Mouse (Mus musculus) midbrain, embryonic 12.5 days (tissue): ENCODE measurements around the gene Zmynd11. TPM values are rescaled to one million over a fixed set of nuclear protein-coding genes. Genes with fewer than 3 reads are reported as not detected.

ENCODE experiments used
- ATAC-seq: fragments of 200-750 bp; cut with Nextera tagmentation; 2 replicates; pipeline ENCODE4 v1.8.0; 2017; ENCODE audit warnings: low read depth, moderate TSS enrichment, moderate library complexity; ENCODE audit not compliant: low FRiP score
- H3K27ac ChIP-seq: fragments of 300-500 bp; sonication (generic); replicated peaks from 2 replicates; pipeline ENCODE4 v1.5.1; 2016; ENCODE audit warnings: mild to moderate bottlenecking
- H3K27me3 ChIP-seq: fragments of 300-500 bp; sonication (generic); 2 replicates; pipeline ENCODE4 v1.6.1; 2016; ENCODE audit warnings: mild to moderate bottlenecking
- H3K36me3 ChIP-seq: fragments of 300-500 bp; sonication (generic); 2 replicates; pipeline ENCODE4 v1.6.1; 2016
- H3K4me1 ChIP-seq: fragments of 300-500 bp; sonication (generic); 2 replicates; pipeline ENCODE4 v1.6.1; 2016
- H3K4me2 ChIP-seq: fragments of 300-500 bp; sonication (generic); replicated peaks from 2 replicates; pipeline ENCODE4 v1.6.1; 2016; ENCODE audit warnings: mild to moderate bottlenecking, moderate library complexity
- H3K4me3 ChIP-seq: fragments of 300-500 bp; sonication (generic); 2 replicates; pipeline ENCODE4 v1.5.1; 2016; ENCODE audit warnings: mild to moderate bottlenecking
- H3K9ac ChIP-seq: fragments of 300-500 bp; sonication (generic); replicated peaks from 2 replicates; pipeline ENCODE4 v1.6.1; 2016; ENCODE audit warnings: mild to moderate bottlenecking, moderate library complexity
- H3K9me3 ChIP-seq: fragments of 300-500 bp; sonication (generic); 2 replicates; pipeline ENCODE4 v1.6.1; 2016; ENCODE audit warnings: mild to moderate bottlenecking
- WGBS: fragments of 180-500 bp; shearing (Covaris S2); methylation state at CpG from one replicate; pipeline ENCODE4 v1.1.7; 2016; 5-methylcytosine and 5-hydroxymethylcytosine counted together
- polyA plus RNA-seq: library from polyadenylated mRNA; unstranded; fragments of >200 nt; fragmentation: Nextera tagmentation; extraction: Ambion mirVana; gene quantifications from 2 replicates; pipeline ENCODE4 v1.2.1, GENCODE M21; 2016

Zmynd11 gene
- 152 and 169 TPM in 2 replicates for polyA plus RNA-seq

DNA sequence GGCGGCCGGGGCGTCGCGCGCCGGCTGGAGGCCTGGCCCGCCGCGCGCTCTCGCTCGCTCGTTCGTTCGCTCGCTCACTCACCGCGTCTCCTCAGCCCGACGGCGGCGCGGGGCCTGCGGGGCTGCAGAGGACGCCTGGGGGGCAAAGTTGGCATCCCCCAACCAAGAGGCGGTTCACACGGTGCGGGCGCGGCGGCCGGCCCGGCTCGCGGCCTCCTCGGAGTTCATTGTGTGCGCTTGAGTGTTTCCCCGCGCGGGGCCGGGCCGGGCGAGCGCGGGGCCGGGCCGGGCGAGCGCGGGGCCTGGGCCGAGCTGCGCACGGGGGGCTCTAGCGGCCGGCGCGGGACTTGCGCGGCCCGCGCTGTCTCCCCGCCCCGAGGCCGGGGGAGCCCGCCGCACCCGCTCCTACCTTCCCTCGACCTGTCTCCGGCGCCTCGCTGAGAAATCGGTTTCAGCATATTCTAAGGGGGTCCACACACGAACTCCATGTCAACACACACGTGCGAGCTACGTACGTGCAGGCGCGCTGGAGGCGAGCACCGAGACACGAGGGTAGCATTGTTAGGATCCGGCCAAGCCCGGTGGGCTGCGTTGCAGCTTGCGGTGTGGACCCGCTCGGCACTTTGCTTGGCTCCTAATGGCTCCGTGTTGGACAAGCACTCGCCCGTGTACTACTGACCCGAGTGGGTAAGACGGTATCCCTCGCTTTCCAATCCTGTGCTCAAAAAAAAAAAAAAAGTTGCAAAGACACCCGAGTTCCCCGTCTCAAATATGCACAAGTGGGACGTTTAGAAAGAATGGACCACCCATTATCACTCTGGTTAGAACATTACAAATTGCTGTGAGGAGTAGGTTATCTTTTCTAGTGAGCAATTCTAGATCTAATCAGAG is at the start of gene Zmynd11:
Gene Zmynd11, minus strand, starts transcription at position 685 of the 891 bp plus-strand sequence.
- Histone ChIP-seq H3K4me2 (peak within 1 kb of the TSS; percentile 77), H3K36me3 (no peaks in the 10 kb centered on the region), H3K27me3 (no peaks in the 10 kb centered on the region), H3K27ac (peak within 1 kb of the TSS; percentile 99), H3K4me1 (peaks cover 40% of the 10 kb centered on the region), H3K4me3 (peak within 1 kb of the TSS; percentile 98), H3K9ac (peak within 1 kb of the TSS; percentile 99), H3K9me3 (no peaks in the 10 kb centered on the region)
- peak; percentile 80 for ATAC-seq
- under 1% methylated on average over 77 of the region's 98 CpGs for whole genome bisulfite sequencing

DNA sequence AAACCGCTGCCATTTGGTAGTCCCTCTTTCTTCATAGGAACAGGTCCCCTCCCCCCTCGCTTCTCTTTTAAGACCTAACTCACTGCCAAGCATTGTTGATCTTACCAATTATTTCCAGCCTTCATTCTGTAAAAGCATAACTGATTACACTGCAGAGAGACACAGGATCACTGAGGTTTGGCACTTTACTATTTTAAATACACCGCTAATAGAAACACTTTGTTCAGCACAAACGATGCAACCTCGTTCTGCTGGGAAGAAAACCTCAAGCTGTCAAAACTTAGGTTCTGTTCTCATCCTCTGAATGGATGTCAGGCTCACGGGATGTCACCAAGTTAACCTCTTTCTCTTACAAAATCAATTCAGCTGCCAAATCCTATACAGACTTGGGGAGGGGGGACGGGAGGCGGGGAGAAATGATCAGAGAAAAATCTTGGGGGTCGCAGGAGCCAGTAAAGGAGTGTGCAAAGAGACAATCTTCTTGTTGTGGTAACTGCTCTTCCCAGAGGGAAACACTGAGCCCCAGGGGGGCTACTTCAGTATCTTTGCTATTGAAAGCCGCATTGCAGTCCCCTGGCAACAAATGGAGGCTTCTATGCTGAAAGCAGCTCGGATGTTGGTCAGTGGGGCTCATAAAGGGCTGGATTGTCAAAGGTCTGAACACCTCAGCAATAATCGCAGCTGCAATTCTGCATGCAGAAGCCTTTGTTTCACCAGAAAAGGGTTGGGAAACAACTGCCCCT is 30.9 kb upstream of the Zmynd11 start:
- under 1% methylated on average over 12 of the region's 12 CpGs for WGBS
- H3K36me3 ChIP-seq = no peaks in the 10 kb centered on the region
- peaks cover 15% of the 10 kb centered on the region for H3K4me1 ChIP-seq
- H3K27me3 ChIP-seq = no peaks in the 10 kb centered on the region
- ATAC-seq = peak; percentile 89
- peak overlapping the region; percentile 49 for H3K9ac ChIP-seq
- H3K4me2 ChIP-seq = peak overlapping the region; percentile 59
- peak overlapping the region; percentile 35 for H3K4me3 ChIP-seq
- no peaks in the 10 kb centered on the region for H3K9me3 ChIP-seq
- H3K27ac ChIP-seq = peak overlapping the region; percentile 77

DNA sequence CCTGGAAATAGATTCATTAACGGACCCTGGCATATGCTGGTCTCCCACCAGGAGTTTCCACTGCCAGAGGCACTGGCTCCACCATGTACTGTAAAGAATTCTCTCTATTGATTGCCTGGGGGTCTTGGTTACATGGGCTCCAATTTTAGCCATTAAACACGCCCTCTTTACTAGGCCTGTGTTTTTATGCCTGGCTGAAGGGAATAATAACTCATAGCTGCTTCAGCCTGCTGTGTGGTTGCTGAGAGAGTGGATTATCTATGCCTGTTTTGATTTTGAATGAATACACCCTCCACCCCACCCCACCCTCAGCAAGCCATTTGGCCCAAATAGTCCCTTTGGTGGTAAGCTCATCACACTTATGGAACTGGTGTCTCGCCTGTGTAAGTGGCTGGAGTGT is 20.9 kb upstream of the Zmynd11 start:
- no peak overlapping the region for H3K4me2 ChIP-seq
- 53% methylated on average over 3 of the region's 3 CpGs for WGBS
- H3K27ac ChIP-seq = no peak overlapping the region
- no peak overlapping the region for H3K9ac ChIP-seq
- H3K4me1 ChIP-seq = peaks cover 4% of the 10 kb centered on the region; the same call in 1 of the 2 replicates
- ATAC-seq = no peak; the same call in 1 of the 2 replicates
- no peaks in the 10 kb centered on the region for H3K9me3 ChIP-seq
- H3K4me3 ChIP-seq = no peak overlapping the region
- H3K27me3 ChIP-seq = no peaks in the 10 kb centered on the region
- H3K36me3 ChIP-seq = no peaks in the 10 kb centered on the region

DNA sequence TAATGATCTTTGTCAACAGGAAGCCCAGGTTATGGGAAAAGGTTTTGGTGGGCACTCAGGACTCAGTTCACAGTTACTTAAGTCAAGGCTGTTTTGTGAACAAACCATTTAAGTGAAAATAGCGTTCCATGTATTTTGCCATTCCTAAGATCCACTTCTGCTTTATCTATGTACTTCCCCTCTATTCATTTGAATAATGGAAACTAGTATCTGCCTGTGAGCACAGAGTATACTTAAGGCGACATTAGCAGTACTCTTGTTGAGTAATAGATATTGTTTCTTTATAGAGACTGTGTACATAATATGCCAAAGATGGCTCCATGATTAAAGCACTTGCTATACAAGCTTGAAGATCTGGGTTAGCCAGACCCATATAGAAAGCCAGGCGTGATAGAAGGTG is 18.6 kb upstream of the Zmynd11 start:
- Histone ChIP-seq H3K27ac (no peak overlapping the region), H3K9me3 (no peaks in the 10 kb centered on the region), H3K4me2 (no peak overlapping the region), H3K4me3 (no peak overlapping the region), H3K36me3 (no peaks in the 10 kb centered on the region), H3K27me3 (no peaks in the 10 kb centered on the region), H3K9ac (no peak overlapping the region), H3K4me1 (peaks cover 4% of the 10 kb centered on the region; the same call in 1 of the 2 replicates)
- 79% methylated on average over 3 of the region's 3 CpGs for WGBS
- no peak for ATAC-seq

DNA sequence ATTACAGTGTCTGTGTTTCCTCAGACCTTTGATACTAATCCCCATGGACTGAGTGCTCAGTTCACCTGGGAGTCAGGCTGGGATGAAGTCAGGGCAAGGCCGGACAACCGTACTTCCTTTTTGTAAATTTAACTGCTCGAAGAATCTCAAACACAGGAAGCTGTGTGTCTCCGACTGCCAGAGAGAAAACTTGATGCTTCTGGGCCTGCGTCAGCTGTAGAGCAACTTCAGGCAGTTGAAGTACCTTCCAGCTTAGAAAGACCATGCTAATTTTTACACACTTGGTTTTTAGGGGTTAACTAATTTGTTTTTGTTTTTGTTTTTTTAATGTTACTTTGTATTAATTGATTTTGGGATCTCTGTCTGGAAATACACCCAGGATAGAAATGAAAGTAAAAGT is 10.8 kb upstream of the Zmynd11 start:
- Histone ChIP-seq H3K4me2 (no peak overlapping the region), H3K4me1 (no peaks in the 10 kb centered on the region), H3K9ac (no peak overlapping the region), H3K4me3 (no peak overlapping the region), H3K36me3 (no peaks in the 10 kb centered on the region), H3K27me3 (no peaks in the 10 kb centered on the region), H3K9me3 (no peaks in the 10 kb centered on the region), H3K27ac (no peak overlapping the region; the same call in 1 of the 2 replicates)
- WGBS = 80% methylated on average over 5 of the region's 5 CpGs
- no peak for ATAC-seq

DNA sequence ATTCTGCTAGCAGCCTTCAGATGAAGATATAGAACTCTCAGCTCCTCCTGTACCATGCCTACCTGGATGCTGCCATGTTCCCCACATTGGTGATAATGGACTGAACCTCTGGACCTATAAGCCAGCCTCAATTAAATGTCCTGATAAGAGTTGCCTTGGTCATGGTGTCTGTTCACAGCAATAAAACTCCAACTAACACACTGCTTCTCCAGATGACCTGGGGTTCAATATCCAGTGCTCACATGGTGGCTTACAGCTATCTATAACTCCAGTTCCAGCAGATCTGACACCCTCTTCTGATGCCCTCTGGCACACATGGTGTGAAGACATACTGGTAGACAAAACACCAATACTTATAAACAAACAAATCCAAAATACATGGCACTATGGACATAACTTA is 8.9 kb upstream of the Zmynd11 start:
- H3K4me3 ChIP-seq = no peak overlapping the region
- no peaks in the 10 kb centered on the region for H3K27me3 ChIP-seq
- H3K9me3 ChIP-seq = no peaks in the 10 kb centered on the region
- no peak overlapping the region for H3K9ac ChIP-seq
- no peak overlapping the region for H3K27ac ChIP-seq
- H3K4me1 ChIP-seq = peaks cover 6% of the 10 kb centered on the region
- no peak for ATAC-seq
- H3K36me3 ChIP-seq = no peaks in the 10 kb centered on the region
- no peak overlapping the region for H3K4me2 ChIP-seq

DNA sequence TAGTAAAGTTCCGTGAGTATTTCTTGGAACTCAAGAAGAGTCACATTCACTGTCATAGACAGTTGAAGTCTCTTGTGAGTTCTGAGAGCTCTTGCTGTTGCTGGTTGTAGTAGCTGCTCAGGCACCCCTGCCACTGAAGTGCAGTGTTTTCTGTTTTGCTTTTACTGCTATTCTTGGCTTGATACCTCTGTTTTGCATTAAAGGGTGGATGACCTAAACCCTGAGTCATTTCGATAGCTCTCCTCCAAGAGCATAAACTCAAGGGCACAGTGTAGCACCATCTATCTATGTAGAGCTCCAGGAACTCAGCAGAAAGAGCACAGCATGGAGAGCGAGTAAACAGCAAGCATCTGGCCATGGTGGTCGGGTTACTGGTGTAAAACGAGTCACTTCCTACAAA is 2.1 kb upstream of the Zmynd11 start:
- Histone ChIP-seq H3K9ac (no peak overlapping the region), H3K27ac (no peak overlapping the region), H3K4me2 (no peak overlapping the region), H3K27me3 (no peaks in the 10 kb centered on the region), H3K4me3 (no peak overlapping the region), H3K9me3 (no peaks in the 10 kb centered on the region), H3K36me3 (no peaks in the 10 kb centered on the region), H3K4me1 (peaks cover 25% of the 10 kb centered on the region)
- ATAC-seq = no peak
- WGBS = 69% methylated on average over 5 of the region's 5 CpGs

DNA sequence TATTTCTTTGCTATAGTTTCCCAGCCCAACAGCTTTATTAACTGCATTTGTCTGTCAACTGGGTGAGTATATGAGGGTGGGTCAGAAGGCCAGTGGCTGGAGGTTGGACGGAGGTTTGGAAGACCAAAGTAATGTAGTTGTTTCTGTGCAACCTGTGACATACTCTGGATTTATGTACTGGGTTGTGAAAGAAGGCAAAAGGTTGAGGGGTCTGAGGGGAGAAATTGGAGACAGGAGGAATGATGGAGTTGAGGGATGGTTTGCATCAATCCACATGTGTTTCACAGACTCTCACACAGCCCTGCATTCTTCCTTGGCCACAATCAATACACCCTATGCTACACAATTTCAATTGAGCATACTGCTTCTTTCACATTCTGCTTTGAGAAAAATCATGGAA is 1.4 kb upstream of the Zmynd11 start:
- H3K4me1 ChIP-seq = peaks cover 33% of the 10 kb centered on the region
- H3K4me3 ChIP-seq = no peak overlapping the region
- ATAC-seq = no peak
- 53% methylated on average over 1 of the region's 1 CpGs for WGBS
- no peak overlapping the region for H3K27ac ChIP-seq
- H3K27me3 ChIP-seq = no peaks in the 10 kb centered on the region
- no peak overlapping the region for H3K9ac ChIP-seq
- peak overlapping the region; percentile 77; the same call in 1 of the 2 replicates for H3K4me2 ChIP-seq
- no peaks in the 10 kb centered on the region for H3K9me3 ChIP-seq
- no peaks in the 10 kb centered on the region for H3K36me3 ChIP-seq

DNA sequence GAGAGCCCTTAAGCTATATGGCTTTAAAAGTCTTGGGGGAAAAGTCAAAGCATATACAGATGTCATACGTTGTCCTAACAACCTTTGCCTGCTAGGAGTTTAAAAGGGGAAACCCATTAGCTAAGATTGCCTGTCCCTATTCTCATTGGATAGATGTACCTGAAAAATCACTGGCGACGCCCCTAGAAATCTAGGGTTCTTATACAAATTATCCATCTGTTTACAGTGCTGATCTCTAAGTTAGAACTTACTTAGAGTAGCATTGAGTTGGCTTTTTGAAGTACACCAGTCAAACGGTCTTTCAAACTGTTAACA is 364 bp upstream of the Zmynd11 start:
- H3K4me1 ChIP-seq = peaks cover 40% of the 10 kb centered on the region
- ATAC-seq = no peak
- H3K9me3 ChIP-seq = no peaks in the 10 kb centered on the region
- 10% methylated on average over 4 of the region's 4 CpGs for WGBS
- peak overlapping the region; percentile 99 for H3K27ac ChIP-seq
- no peaks in the 10 kb centered on the region for H3K36me3 ChIP-seq
- H3K4me2 ChIP-seq = peak overlapping the region; percentile 77
- peak overlapping the region; percentile 98 for H3K4me3 ChIP-seq
- peak overlapping the region; percentile 99 for H3K9ac ChIP-seq
- H3K27me3 ChIP-seq = no peaks in the 10 kb centered on the region

DNA sequence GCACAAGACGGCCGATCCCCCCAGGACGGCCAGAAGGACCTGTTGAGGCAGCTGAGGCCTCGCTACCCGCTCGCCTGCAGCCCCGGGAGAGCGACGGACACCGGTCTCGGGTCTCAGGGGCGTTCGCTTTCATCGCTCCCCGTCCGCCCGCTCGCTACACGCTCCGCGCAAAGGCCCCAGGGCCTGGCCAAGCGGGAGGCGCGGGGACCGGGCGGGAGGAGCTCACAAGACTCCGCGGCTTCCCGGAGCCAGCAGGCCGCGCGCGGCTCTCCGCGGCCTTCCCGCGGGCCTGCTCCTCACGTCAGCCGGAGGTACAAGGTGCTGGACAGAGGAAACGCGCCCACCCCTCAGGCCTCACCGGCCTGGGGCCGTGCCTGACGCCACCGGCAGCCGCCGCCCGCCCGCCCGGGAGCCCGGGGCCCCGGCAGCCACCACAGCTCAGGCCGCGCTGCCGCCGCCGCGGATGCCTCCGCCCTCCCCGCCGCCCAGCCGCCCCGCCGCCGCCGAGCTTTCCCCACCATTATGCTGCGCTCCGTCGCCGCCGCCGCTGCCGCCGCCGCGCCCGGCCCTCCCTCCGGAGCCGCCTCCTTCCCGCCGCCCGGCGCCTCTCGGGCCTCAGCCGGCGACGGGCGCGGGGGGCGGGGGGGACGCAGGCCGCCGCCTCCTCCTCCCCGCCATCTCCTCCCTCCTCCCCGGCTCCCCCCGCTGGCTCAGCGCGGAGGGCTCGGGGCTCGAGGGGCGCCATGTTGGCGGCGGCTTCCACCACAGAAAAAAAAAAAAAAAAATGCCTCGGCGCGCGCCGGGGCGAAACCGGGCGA is 1.1 kb downstream of the Zmynd11 start:
- no peaks in the 10 kb centered on the region for H3K27me3 ChIP-seq
- H3K36me3 ChIP-seq = no peaks in the 10 kb centered on the region
- peak overlapping the region; percentile 77 for H3K4me2 ChIP-seq
- peak overlapping the region; percentile 99 for H3K27ac ChIP-seq
- ATAC-seq = peak; percentile 57
- no peaks in the 10 kb centered on the region for H3K9me3 ChIP-seq
- H3K4me1 ChIP-seq = peaks cover 42% of the 10 kb centered on the region
- under 1% methylated on average over 93 of the region's 111 CpGs for WGBS
- H3K9ac ChIP-seq = peak overlapping the region; percentile 99
- peak overlapping the region; percentile 98 for H3K4me3 ChIP-seq

DNA sequence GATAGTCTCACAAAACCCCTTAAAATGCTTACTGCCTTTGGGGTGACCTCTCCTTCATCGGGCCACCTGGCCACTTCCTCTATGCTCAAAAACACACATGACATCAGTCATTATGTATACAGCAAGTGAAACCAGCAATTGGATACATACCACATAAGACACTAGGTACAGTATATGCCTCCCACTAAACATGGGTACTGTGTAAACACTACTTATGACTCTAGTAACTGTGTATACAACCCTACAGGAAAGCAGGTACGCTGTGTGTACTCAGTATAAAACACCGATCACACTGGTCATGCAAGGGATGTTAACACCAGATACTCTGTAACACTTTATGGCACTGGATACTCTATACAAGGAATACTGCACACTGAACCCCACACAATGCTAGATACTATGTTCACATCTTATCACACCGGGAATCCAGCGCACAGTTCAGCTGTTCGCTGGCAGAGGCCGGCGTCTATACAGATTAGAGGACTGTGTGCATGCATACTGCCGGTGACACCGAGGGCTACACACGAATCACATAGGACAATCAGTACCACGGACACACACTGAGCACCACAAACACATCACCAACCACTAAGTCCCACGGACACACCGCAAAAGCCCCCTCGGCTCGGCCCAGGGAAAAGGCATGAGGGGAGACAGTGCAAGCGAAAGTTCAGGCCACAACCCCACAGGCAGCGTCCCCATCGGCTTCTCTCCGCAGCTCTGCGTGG is 1.9 kb downstream of the Zmynd11 start:
- Histone ChIP-seq H3K27me3 (no peaks in the 10 kb centered on the region), H3K4me3 (peak overlapping the region; percentile 98), H3K4me2 (peak overlapping the region; percentile 77), H3K36me3 (no peaks in the 10 kb centered on the region), H3K9me3 (no peaks in the 10 kb centered on the region), H3K27ac (peak overlapping the region; percentile 99), H3K9ac (peak overlapping the region; percentile 99), H3K4me1 (peaks cover 47% of the 10 kb centered on the region)
- WGBS = 4% methylated on average over 21 of the region's 21 CpGs
- peak; percentile 38 for ATAC-seq
